Mouse (Mus musculus) heart, postnatal 36 days (tissue): ENCODE measurements at regions not wholly inside any gene's neighbourhood (a gene's known extent, or its start where the extent isn't known, plus 50 kb on each side); places are given as distances from the start of the nearest gene placed in this dataset.
A peak's percentile ranks its signal among the peaks of the same experiment; 100 is the strongest.
"Not testable (repeated sequence)": the region's sequence is repeated elsewhere in the genome, so short reads cannot be mapped to it uniquely, and the experiment has no call there.

ENCODE experiments used
- DNase-seq, 2 experiments: peaks; one replicate each; pipeline ENCODE4 v3.0.0; 2021 to 2022
- intact Hi-C: fragments of 180-260 bp; cut with DNase I; formaldehyde crosslinking; loops from one replicate; pipeline ENCODE4 v1.15.1; 2025

DNA sequence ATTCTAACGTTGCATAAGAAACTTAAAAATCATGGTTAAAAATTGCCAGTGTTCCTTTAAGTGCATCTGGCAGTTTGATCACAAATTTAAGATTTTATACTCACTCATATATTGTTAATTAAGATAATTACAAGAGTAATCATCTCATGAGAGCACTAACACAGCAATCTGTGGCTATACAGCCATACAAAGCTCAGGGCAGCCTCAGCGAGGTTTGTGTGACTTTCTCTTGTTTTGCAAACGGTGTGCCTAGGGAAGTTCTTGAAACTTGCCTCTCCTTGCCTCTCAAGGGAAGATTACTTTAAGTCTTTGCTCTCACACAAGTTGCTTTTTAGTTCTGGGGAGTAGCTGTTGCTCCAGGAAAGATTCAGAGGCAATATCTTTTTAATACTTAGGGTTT, 58.1 kb upstream of the Slc1a4 start:
- intact Hi-C loops, result no loop called here
- DNase-seq, result no peak

DNA sequence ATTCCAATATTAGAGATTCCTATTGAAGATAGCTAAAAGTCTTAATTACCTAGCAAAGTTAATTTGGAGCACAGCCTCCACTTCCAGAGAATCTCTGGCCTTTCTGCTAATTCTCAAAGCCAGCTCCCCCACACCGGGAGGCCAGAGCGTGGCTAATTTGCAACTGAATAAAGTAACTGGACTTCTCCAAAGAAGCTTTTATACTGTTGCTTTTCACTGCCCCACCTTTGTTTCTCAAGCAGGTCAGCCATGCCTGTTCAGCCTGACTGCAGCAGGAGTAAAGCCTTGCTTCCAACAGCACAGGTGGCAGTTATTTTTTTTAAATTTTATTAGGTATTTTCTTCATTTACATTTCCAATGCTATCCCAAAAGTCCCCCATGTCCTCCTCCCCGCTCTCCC, 60.8 kb upstream of the Slc1a4 start:
- DNase-seq, intact Hi-C loops: not testable (repeated sequence)

DNA sequence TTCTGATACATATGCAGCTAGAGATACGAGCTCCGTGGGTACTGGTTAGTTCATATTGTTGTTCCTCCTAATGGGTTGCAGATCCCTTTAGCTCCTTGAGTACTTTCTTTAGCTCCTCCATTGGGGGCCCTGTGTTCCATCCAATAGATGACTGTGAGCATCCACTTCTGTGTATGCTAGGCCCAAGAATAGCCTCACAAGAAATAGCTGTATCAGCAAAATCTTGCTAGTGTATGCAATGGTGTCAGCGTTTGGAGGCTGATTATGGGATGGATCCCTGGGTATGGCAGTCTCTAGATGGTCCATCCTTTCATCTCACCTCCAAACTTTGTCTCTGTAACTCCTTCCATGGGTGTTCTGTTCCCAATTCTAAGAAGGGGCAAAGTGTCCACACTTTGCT, 61.3 kb upstream of the Slc1a4 start:
- intact Hi-C loops, DNase-seq: not testable (repeated sequence)

- no peak for DNase-seq
- intact Hi-C loops, result no loop called here
Observed at GRCm38 (mm10) chr11:20395848-20396203, 63.3 kb upstream of the Slc1a4 start.

- DNase-seq, result no peak
- intact Hi-C loops, result no loop called here
Observed at GRCm38 (mm10) chr11:20396204-20396848, 63.8 kb upstream of the Slc1a4 start.

- no peak for DNase-seq
- intact Hi-C loops, result no loop called here
Observed at GRCm38 (mm10) chr11:20396884-20397283, 64.4 kb upstream of the Slc1a4 start.

GRCm38 (mm10) chr11:20400302-20401234, 68.1 kb upstream of the Slc1a4 start:
- intact Hi-C loops, result loop anchor here (1.0 to 5.0 kb wide), 5 partner anchors 68 to 578 kb away; partner anchors contain the start of gene Slc1a4

GRCm38 (mm10) chr11:20403456-20403855, 70.9 kb upstream of the Slc1a4 start:
- no peak for DNase-seq

More at GRCm38 (mm10) chr11:20400302-20401234, 68.1 kb upstream of the Slc1a4 start:
- DNase-seq, result peak; percentile 81 to 82

DNA sequence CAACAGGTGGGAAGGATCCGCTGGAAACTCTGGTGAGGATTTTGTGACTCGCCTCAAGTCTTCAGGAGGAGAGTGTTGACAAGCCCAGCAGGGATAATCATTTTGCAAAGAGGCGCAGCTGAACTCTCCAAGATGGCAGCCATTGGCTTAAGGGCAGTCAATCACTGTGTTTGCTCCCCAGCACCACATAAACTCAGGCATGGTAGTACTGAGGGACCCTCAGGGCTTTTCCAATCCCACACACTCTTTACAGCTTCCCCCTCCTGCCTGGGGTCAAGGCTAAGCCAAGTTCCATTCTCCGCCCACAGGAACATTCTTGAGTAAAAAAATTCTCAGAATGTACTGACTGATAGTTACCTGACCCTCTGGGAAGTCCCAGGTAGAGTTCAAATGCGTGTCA, 72.0 kb upstream of the Slc1a4 start:
- intact Hi-C loops, result loop anchor here (5.0 kb wide), 1 partner anchor 207 kb away; no protein-coding TSS in a partner anchor
- DNase-seq, result no peak

More at GRCm38 (mm10) chr11:20403456-20403855, 70.9 kb upstream of the Slc1a4 start:
- intact Hi-C loops, result loop anchor here (5.0 kb wide), 1 partner anchor 206 kb away; no protein-coding TSS in a partner anchor

DNA sequence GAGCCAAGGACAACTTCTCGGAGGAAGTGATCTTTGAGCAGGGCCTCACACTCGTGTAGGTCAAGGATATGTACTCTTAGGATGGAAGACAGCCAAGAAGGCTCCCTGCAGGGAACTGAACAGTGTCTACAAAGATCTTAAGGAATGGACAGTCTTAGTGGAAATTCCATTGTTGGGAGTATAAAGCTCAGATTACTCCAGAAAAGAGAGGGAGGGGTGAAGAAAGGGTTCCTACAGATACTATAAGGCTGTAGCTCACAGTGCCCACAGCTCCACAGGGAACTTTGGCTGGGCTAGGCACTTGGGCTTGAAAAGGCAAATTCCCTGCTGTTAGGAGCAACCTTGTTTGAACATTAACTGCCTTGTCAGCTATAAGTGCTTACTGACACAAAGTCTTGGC, 85.6 kb upstream of the Slc1a4 start:
- intact Hi-C loops, result no loop called here
- no peak for DNase-seq

DNA sequence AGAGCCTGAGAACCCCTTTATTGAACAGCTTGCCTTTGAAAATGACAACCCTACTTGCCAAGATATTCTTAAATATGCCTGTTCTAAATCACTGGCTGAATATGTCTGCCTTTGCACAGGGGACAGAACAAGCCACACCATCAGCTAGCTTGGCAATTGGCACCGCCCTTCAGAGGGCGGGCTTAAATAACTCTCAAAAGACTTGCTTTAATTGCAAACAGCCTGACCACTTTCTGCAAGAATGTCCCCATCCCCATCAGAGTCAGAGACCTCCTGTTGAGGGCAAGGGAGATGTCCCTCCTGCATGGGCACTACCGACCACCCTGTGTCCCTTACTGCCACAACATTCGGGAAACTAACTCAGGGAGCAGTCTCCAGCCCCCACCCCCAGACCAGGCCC, 88.4 kb upstream of the Slc1a4 start:
- intact Hi-C loops, result no loop called here
- DNase-seq, result no peak

DNA sequence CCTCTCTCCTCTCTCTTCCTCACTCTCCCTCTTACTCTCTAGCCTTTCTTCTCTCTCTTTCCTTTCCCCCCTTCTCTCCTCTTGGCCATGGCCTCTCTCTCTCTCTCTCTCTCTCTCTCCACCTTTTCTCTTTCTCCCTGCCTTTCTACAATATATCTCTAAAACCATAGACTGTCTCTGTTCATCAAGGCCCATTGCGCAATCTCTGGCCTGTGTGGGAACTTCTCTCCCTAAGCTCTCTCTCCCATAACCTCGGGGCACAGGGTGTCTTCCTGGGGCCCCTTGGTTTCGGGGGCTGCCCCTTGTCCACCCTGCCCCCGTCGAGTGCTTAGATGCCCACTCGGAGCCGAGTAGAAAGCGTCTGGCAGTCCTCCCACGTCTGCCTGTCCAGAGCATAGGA, 103.5 kb upstream of the Slc1a4 start:
- DNase-seq, result no peak
- intact Hi-C loops, result no loop called here

GRCm38 (mm10) chr11:20442476-20442875, 100.6 kb upstream of the Sertad2 start:
- no peak for DNase-seq
- intact Hi-C loops, result no loop called here

DNA sequence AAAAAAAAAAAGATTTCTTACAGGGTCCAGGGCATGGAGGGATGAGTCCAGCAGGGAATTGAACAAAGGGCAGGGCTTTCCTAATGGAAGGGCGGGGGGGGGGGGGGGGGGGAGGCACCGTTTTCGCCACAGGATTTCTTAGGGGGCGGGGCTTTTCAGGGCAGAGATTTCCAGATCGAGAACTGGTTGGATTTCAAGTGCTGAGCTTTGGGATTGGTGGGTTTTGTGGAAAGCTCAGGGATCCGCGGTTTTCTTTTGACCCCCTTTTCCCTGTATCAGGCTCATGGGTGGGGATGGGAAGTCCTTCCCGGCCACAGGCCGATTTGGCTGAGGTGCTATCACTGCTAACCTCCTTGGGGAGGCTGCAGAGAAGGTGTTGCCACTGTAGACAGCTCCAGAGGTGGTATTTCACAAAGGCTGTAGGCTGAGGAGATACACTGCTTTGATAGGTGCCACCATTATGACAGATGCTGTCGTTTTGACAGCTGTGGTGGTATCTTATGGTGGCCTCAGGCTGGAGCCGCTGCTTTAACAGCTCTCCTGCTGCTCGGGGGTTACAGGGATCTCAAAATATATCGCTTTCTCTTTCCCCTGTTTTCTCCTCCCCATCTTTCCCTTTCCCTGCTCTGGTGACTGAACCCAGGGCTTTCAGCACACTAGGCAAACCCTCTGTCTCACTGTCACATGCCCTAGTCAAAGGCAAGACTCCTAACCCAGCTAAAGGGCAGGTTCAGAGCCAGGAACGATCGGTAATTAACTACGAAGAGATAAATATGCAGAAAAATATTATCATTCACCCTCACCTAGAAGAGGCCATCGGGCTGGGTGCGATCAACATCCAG, 97.8 kb upstream of the Sertad2 start:
- no peak for DNase-seq
- intact Hi-C loops, result no loop called here

- intact Hi-C loops, result loop anchor here (2.0 kb wide), 2 partner anchors 245 to 297 kb away; no protein-coding TSS in a partner anchor
- DNase-seq, result peak; percentile 65 to 75
Observed at GRCm38 (mm10) chr11:20445903-20446264, 97.2 kb upstream of the Sertad2 start.

GRCm38 (mm10) chr11:20452901-20453300, 90.2 kb upstream of the Sertad2 start:
- intact Hi-C loops, result loop anchor here (10.0 kb wide), 1 partner anchor 722 kb away; no protein-coding TSS in a partner anchor
- no peak for DNase-seq

DNA sequence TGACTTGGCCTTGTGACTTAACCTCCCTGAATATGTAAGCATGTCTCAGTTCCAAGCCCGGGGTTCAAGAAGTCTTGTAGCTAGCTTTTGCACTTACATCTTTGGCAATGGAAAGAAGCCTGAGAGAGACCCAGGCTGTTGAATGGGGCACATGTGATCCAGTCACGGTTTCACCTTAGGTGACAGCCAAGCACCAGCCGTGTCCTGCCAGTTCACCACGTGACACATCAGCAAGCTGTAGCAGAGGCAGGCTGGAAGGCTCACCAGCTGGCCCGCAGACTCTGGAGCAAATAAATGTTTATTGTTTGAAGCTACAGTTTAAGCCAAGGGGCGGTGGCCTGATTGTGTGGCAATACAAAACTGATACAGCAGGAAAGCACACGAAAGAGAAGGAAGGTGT, 89.3 kb upstream of the Sertad2 start:
- intact Hi-C loops, result loop anchor here (2.0 to 10.0 kb wide), 3 partner anchors 23 to 721 kb away; no protein-coding TSS in a partner anchor
- no peak for DNase-seq

GRCm38 (mm10) chr11:20455085-20455864, 87.8 kb upstream of the Sertad2 start:
- DNase-seq, result peak; percentile 90 to 93
- intact Hi-C loops, result loop anchor here (1.0 to 10.0 kb wide), 7 partner anchors 22 to 720 kb away; partner anchors contain the start of gene Sertad2

GRCm38 (mm10) chr11:20455865-20456648, 87.0 kb upstream of the Sertad2 start:
- intact Hi-C loops, result loop anchor here (1.0 to 10.0 kb wide), 7 partner anchors 21 to 719 kb away; partner anchors contain the start of gene Sertad2
- no peak for DNase-seq
